Mouse (Mus musculus) embryonic fibroblast, embryonic 13.5 days (primary cell): ENCODE measurements around the gene Gm28308.

ENCODE experiments used
- CTCF ChIP-seq: IDR thresholded peaks from 2 replicates; pipeline ENCODE4 v1.5.1; 2011; ENCODE audit warnings: mild to moderate bottlenecking, control low read depth, low read length, moderate library complexity, borderline replicate concordance; ENCODE audit not compliant: insufficient read depth
- POLR2A ChIP-seq: IDR thresholded peaks from 2 replicates; pipeline ENCODE4 v1.6.1; 2011; ENCODE audit warnings: low read depth, mild to moderate bottlenecking, control low read depth, low read length, moderate library complexity

- TF ChIP-seq POLR2A (no peak), CTCF (no peak)
Measured at GRCm38 (mm10) chr6:52171331-52171730, 41.8 kb downstream of the Gm28308 start.
